Mouse (Mus musculus) left cerebral cortex, postnatal 10 days (tissue): Measurements from ENCODE around the gene Zfp65. TPM values are rescaled to one million over a fixed set of nuclear protein-coding genes. Genes with fewer than 3 reads are reported as not detected.

ENCODE experiments used
- total RNA-seq, 2 experiments: library from RNA; stranded (reverse); gene quantifications; 2 replicates each; pipeline ENCODE4 v1.2.3; 2021

Zfp65 gene
- total RNA-seq, 2 experiments from 2014 or later = 12.7 to 16.3 TPM

Other genes with a start within 250 kb of the Zfp65 start
- 10 to 100 TPM; 14.2 to 15.1 TPM for gene Zfp874b, start 244.9 kb downstream of the Zfp65 start, total RNA-seq
- gene Zfp58, start 228.6 kb downstream of the Zfp65 start, total RNA-seq = 1 to 10 TPM; 5.7 to 7.0 TPM
- gene Gm26965, start 203.0 kb downstream of the Zfp65 start, total RNA-seq = not detected
- 10 to 100 TPM; 25.1 to 28.4 TPM for gene Zfp87, start 203.0 kb downstream of the Zfp65 start, total RNA-seq
- gene Zfp748, start 175.3 kb downstream of the Zfp65 start, total RNA-seq = 1 to 10 TPM; 9.5 to 9.6 TPM
- 10 to 100 TPM in 1 of 2 experiments, 1 to 10 TPM in 1; 8.9 to 10.1 TPM for gene Zfp729b, start 119.5 kb downstream of the Zfp65 start, total RNA-seq
- 1 to 10 TPM in 1 of 2 experiments, under 1 TPM in 1; 0.71 to 1.2 TPM for gene Gm49345, start 91.4 kb downstream of the Zfp65 start, total RNA-seq
- gene Zfp729a, start 91.4 kb downstream of the Zfp65 start, total RNA-seq = 1 to 10 TPM; 7.7 to 7.9 TPM
- gene Zfp738, start 42.1 kb downstream of the Zfp65 start, total RNA-seq = 10 to 100 TPM; 21.0 to 21.8 TPM
- 1 to 10 TPM; 5.8 to 6.5 TPM for gene Zfp85, start 26.1 kb upstream of the Zfp65 start, total RNA-seq
- 1 to 10 TPM; 3.7 to 4.6 TPM for gene Zfp493, start 50.5 kb upstream of the Zfp65 start, total RNA-seq
- gene Zfp273, start 84.6 kb upstream of the Zfp65 start, total RNA-seq = 1 to 10 TPM; 7.4 to 8.4 TPM
- gene Gm10037, start 101.9 kb upstream of the Zfp65 start, total RNA-seq = 1 to 10 TPM; 7.4 to 7.8 TPM
- gene BC048507, start 134.2 kb upstream of the Zfp65 start, total RNA-seq = not detected